Mouse (Mus musculus) adrenal gland (tissue): ENCODE data around the gene Sema6c.

ENCODE experiments used
- intact Hi-C: fragments of 180-260 bp; cut with DNase I; formaldehyde crosslinking; loops from one replicate; pipeline ENCODE4 v1.15.1; 2025

Sema6c gene

DNA sequence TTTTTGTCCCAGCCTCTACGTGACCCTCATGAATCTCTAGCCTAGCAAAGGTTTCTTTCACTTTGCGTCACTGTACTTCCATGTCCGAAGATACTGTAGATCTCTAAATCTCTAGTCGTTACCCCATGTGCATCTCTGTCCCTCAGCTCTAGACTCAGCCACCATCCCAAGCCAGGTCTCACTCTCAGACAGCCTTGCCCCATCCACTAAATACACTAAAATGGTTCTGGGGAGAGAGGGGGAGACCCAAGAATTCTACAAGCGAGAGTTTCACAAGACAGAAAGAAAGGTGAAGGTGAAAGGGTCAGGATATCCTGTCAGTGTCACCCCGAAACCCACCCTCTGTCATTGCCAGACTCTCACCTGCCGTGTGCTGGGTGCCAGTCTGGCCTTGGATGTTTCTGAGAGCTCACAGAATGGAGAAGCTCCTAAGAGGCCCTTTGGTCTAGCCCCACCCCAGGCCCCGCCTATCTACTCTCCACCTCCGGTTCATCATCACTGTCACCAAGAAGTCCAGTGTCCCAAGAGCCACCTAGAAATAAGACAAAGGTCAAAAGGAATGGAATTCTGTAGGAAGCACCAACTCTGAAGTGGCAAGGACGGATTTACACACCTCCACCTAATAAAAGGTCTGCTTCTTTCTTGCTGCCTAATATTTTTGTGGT, 18.2 kb upstream of the Sema6c start, which contains the start of gene Tnfaip8l2:
Gene Tnfaip8l2 (minus strand): TSS at position 409 of the 665 bp plus-strand sequence.
- intact Hi-C loops = loop anchor here (5.0 kb wide), 2 partner anchors 35 to 70 kb away; no protein-coding TSS in a partner anchor

GRCm38 (mm10) chr3:95142617-95143011, 17.6 kb upstream of the Sema6c start:
- intact Hi-C loops = loop anchor here (5.0 kb wide), 2 partner anchors 35 to 70 kb away; no protein-coding TSS in a partner anchor

GRCm38 (mm10) chr3:95147924-95148323, 12.3 kb upstream of the Sema6c start:
- intact Hi-C loops = no loop called here

- intact Hi-C loops = no loop called here
Measured at GRCm38 (mm10) chr3:95153874-95154273, 6.4 kb upstream of the Sema6c start.

DNA sequence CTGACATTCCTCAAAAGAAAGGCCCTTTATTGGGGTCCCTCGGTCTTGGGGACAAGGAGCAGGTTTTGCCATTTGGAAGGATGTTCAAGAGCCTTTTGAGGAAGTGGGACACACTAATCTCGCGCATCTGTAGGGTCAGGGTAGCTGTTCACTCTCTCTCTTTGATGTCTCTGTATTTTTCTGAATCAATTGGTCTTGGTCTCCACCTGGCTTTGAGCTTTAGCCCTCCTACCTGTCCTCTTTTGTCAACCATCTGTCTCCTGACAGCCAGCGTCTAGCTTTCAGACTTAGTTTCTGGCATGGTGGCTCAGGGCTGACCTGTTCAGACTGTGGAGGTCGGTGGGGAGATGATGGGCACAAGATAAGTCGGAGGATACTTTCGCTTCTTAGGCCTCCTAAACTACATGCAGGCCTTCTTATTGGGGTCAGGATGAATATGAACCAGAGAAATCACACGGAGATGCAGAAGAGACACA, 708 bp upstream of the Sema6c start:
- intact Hi-C loops = no loop called here

GRCm38 (mm10) chr3:95161041-95161551, 839 bp downstream of the Sema6c start:
- intact Hi-C loops = no loop called here

DNA sequence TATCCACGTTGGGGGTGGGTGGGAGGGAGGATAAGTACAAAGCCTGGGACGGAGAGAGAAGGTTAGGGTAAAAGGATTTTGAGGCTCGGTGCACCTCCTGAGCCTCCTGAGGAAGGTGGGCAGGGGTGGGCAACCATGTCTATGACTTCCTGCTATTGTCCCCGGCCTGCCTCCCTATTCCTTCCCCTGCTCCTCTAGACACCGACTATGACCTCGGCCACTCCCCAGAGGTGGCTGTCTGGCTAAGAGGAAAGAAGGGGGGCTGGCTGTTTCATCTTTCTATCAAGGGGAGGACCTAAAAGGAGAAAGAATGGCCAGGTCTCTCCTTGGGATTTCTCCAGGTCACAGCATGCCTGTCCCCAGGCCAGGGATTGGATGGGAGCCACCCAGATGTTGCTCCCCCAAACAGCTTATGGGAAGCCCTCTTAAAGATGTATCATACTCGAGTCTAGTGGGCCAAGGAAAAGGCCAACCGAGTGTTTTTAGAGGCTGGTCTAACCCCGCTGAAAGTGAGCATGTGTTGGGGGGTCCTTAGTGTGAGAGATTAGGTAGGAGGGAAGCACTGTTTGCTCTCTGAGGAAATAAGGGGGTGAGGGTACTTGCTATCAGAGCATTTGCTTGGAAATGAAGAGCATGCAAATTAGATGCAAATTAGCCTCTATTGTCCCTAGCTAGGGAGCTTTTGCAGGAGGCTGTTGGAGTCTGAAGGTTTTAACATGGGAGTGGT, 1.5 kb downstream of the Sema6c start:
- intact Hi-C loops = no loop called here

DNA sequence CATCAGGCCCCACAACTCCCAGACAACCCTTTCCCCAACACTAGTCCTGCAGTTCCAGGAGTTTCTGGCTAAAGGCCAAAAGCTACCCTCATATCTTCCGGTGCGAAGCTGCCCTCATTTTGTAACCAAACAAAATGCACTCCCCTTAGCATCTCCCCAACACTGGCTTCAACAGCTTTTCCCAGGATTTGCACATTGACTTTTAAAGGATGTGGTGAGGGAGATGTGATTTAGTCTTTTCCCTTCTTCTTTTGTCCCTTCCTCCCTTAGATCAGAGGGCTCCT, 2.0 kb downstream of the Sema6c start:
- intact Hi-C loops = no loop called here

- intact Hi-C loops = no loop called here
Measured at GRCm38 (mm10) chr3:95163419-95164255, 3.4 kb downstream of the Sema6c start.

GRCm38 (mm10) chr3:95164256-95164550, 3.9 kb downstream of the Sema6c start:
- intact Hi-C loops = no loop called here

GRCm38 (mm10) chr3:95164840-95165239, 4.6 kb downstream of the Sema6c start:
- intact Hi-C loops = no loop called here

GRCm38 (mm10) chr3:95169996-95170395, 9.7 kb downstream of the Sema6c start:
- intact Hi-C loops = no loop called here

DNA sequence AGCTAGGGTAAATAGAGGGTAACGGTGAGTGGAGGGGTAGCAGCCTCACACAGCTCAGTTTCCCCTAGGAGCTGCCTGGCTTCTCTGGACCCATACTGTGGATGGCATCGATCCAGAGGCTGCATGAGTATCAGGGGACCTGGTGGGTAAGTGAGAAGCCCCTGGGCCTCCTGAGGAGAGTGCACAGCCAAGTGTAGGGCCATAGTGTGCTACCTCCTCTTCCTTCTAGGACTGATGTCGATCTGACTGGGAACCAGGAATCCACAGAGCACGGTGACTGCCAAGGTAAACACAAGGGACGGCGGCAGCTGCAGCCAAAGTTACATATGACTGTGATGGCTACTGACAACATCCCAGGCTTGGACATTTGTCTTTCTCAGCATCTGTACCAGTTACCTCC, 10.8 kb downstream of the Sema6c start:
- intact Hi-C loops = no loop called here

DNA sequence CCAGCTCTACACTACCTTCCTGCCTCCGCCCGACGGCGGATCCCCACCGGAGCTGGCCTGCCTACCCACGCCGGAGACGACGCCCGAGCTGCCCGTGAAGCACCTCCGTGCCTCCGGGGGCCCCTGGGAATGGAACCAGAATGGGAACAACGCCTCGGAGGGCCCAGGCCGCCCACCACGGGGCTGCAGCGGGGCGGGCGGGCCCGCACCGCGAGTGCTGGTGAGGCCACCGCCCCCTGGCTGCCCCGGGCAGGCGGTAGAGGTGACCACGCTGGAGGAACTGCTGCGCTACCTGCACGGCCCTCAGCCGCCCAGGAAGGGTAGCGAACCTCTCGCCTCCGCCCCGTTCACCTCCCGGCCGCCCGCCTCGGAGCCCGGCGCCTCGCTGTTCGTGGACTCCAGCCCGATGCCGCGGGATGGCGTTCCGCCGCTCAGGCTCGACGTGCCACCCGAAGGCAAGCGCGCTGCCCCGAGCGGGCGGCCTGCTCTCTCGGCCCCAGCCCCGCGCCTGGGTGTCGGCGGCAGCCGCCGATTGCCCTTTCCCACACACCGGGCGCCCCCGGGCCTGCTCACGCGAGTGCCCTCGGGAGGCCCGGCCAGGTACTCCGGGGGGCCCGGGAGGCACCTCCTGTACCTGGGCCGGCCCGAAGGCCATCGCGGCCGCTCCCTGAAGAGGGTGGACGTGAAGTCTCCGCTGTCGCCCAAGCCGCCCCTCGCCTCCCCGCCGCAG, 12.4 kb downstream of the Sema6c start:
- intact Hi-C loops = no loop called here

DNA sequence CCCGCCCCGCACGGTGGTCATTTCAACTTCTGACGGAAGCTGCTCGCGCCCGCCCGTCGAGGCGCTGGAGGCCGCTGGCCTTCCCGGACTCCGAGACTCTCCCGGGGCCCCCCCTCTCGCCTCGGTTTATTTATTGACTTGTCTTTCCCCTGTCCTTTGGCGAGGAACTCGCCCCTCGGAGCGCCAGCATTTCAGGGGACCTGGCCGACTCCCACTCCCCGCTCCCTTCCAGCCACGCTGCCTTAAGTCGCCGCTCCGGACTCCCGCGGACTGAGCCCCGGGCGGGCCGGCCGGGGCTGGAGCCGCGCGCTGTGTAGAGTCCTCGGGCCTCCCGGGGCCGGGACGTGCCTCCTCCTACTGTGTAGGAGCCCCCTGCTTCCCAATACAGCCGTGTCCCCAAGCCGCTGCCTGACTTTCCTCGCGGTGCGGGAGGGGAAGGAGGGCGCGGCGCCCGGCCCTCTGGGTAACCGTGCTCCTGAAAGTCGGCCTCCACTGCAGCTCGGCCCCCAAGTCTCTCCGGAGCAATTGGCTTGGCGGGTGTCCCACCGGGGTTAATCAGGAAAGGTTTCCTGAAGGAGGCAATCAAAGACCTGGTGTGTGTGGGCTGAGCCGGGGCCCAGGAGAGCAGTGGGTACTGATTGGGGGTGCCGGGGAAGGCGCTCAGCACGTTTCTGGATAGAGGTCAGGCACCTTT, 13.1 kb downstream of the Sema6c start:
- intact Hi-C loops = no loop called here

- intact Hi-C loops = no loop called here
Measured at GRCm38 (mm10) chr3:95174011-95174592, 13.8 kb downstream of the Sema6c start.

DNA sequence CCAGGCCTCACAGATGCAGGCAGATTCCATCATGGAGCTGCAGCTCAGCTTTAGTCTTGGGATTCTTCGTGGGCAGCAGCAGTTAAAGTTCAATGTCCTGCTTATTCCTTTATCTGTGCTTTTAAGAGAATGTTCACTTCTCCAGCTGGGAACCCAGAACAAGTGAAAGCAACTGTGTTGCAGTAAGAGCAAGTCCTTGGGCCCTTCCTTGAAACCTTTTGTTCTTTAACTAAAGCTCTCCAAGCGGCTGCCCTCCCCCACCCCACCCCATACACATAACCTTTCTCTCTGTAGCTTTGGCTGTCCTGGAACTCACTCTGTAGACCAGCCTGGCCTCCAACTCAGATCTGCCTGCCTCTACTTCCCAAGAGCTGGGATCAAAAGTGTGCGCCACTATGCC, 16.2 kb downstream of the Sema6c start:
- intact Hi-C loops = loop anchor here (5.0 kb wide), 1 partner anchor 34 kb away; the partner anchor contains the start of gene Tnfaip8l2

GRCm38 (mm10) chr3:95177583-95177982, 17.3 kb downstream of the Sema6c start:
- intact Hi-C loops = loop anchor here (5.0 kb wide), 1 partner anchor 35 kb away; the partner anchor contains the start of gene Tnfaip8l2

- intact Hi-C loops = loop anchor here (5.0 kb wide), 1 partner anchor 37 kb away; the partner anchor contains the start of gene Tnfaip8l2
Measured at GRCm38 (mm10) chr3:95178948-95179347, 18.7 kb downstream of the Sema6c start.

DNA sequence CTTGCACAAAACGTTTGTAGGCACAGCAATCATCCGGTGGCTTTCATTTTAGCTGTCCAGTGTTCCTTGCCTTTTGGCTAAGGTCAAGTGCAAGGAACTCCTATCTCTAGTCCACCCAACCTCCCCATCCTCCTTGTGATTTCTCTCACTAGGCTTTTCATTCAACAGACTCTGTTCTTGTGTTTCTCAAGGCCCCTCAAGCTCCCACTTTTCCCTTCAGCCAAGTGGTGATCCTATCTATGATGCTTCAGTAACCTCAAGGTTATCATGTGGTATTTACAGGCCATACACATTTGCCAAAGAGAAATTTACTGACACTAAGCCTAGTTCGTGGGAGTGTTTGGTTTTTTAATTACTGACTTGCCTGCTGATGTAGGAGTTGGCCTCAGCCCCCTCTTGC, 19.6 kb downstream of the Sema6c start:
- intact Hi-C loops = loop anchor here (5.0 kb wide), 1 partner anchor 38 kb away; the partner anchor contains the start of gene Tnfaip8l2
